Mouse (Mus musculus): Measurements from ENCODE around the gene Pdzd7.
A peak's percentile ranks its signal among the peaks of the same experiment; 100 is the strongest.

DNA sequence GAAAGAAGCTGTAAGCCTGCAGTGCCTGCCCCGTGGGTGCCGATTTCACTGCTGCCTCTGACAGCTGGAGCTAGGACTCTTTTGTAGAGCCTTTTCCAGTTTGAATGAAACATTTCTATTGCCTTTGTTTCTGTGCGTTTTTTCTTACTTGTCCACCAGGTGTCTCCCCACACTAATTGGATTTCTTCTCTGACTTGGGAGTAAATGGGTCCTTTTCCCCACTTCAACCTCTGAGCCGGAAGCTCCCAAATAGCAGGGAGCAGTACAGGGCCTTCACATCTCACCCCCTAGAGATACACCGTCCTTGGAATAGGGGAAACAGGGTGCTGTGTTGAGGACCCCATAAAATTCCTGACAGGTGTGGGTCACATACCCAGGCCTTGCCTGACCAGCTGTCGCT, 32.9 kb downstream of the Pdzd7 start:
- TF ChIP-seq CTCF (IDR thresholded peaks at IDR 0.05; ENCODE audit: low read depth) (peak; percentile 46), EP300 (IDR thresholded peaks at IDR 0.05; ENCODE audit: low read depth) (no peak)
